Mouse (Mus musculus) spleen, postnatal 14 days (tissue): ENCODE data around the gene Ptn.

Source experiments
- DNase-seq, 2 experiments: peaks; one replicate each; pipeline ENCODE4 v3.0.0; 2021 to 2022; ENCODE audit warnings: low spot score in 2 of 2

The Ptn gene

GRCm38 (mm10) chr6:36815992-36816391 is 6.0 kb upstream of the Ptn start:
- DNase-seq: no peak

DNA sequence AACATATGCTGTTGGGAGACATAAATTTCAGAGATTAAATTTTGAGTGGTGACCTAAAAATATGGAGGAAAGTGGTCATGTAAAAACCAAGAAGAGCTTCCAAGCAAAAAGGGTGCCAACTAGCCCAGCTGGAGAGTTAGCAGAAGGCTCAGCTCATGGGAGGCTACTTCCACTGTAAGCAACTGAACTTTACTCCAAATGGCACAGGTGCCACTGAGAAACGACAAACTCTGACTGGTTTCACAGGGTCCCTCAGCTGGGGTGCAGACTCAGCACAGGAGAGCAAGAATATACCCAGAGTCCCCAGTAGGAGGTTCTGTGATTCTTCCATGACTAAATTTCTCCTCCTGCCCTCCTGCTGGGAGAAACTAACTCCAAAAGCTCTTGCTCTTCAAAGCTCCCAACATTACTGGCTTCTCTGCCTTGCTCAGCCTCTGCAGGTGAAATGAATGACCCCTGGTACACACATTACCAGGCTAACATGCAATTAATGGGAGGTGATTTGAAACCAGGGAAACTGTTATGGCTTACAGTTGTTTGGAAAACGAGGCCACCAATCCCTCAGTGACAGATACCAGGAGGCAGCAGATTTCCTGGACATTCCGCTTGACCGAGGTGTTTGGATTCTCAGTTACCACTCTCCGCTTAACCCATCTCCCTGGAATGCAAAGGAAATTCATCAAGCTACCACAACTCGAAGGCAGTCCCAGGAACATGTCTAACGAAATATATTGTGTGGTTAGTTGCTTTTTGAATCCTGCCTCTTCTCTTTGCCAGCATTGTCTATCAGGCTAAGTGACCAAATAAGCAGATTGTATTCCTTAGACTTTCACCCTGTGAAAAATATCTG is 2.9 kb upstream of the Ptn start:
- DNase-seq: no peak

GRCm38 (mm10) chr6:36810448-36810847 is 428 bp upstream of the Ptn start:
- no peak for DNase-seq

- DNase-seq: no peak
Observed at GRCm38 (mm10) chr6:36809311-36809726, 701 bp downstream of the Ptn start.

- no peak for DNase-seq
Observed at GRCm38 (mm10) chr6:36808306-36809058, 1.5 kb downstream of the Ptn start.

DNA sequence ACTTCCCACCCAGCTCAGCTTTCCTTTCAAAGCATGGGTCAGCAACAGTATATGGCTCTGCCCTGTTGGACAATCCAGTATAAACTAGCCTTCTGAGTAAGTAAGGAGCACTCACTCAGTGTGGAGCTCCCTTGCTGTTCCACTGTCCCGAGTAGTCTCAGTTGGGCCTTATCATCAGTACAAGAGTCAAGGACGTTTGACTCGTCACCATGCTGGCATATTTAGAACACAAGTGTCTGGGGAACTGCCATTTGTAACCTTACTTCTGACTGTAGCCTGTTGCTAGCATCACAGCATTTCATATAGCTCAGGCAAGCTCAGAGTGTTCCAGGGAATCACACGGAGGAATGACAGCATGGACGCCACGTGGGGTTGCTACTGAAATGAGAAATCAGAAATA is 3.1 kb downstream of the Ptn start:
- no peak for DNase-seq

DNA sequence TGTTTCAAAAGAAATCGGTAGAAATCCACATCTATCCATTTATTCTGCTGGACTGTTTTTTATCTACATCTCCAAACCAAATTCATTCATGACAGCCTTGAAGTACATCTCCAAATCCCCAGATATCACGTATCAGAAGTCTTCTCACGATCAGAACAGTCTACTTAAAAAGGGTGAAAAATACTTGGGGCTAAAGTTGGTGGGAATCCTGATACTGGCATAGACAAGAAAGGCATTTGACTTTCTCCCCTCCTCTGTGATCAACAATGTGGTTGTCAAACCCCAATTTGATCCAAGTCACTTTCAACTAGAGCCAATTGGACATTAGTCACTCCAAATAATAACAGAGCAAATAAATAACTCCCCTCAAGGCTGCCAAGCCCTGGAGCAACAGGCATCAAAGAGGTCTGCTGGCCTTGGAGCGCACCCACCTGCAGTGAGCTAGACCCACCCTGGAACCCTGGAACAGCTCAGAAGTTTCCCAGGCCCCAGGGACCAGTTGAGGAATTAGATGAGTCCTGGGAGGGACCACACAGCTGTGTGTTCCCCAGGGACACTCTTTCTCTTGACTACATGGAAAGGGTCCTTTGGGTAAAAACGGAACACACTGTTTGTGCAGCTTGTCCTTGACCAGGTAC is 9.6 kb downstream of the Ptn start:
- DNase-seq: no peak

DNA sequence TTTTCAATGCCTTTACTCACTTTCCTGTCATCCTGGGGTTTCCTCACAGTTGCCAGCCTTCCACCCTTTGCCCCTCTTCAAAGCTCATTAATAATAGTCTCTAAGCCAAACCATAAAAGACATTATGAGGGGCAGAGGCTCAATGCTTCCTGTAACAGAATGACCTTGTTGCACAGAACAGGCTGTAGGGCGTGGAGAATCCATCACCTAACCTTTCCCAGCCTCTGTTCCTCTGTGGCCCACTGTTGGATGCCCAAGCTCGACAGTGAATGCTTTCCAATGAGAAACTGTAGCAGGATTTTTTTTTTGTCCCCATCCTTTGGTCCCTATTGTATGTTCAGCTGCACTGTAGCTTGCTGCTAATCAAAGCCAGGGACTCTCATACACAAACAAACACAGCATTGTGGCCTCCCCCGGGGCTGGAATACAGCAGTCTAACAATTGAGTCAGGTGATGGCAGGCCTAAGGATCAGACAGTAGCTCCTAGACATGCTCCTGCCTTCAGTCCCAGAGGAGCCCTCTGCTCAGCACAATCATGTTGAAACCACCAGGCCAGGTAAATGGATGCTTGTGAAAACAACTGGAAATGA is 12.9 kb downstream of the Ptn start:
- no peak for DNase-seq

- no peak for DNase-seq
Observed at GRCm38 (mm10) chr6:36794535-36794934, 15.5 kb downstream of the Ptn start.

DNA sequence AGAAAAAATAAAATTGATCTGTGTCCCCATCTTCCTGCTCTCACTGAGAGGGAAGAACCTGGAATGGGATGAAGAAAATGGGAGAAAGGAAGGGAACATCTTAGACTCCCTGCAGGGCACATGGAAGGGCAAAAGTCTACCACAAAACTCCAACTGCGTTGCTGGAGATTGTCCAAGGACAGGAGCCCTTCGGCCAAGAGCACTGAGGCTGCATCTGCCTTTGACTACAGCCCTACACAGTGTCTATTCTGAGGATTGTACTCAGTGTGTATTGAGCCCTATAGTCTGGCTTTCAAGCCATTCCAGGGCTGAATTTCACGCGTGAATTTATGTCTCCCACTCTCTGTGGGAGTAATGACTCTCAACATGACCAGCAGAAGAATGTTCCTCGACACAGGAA is 16.2 kb downstream of the Ptn start:
- DNase-seq: no peak

- no peak for DNase-seq
Observed at GRCm38 (mm10) chr6:36789261-36789660, 20.8 kb downstream of the Ptn start.

GRCm38 (mm10) chr6:36788576-36789191 is 21.3 kb downstream of the Ptn start:
- no peak for DNase-seq

DNA sequence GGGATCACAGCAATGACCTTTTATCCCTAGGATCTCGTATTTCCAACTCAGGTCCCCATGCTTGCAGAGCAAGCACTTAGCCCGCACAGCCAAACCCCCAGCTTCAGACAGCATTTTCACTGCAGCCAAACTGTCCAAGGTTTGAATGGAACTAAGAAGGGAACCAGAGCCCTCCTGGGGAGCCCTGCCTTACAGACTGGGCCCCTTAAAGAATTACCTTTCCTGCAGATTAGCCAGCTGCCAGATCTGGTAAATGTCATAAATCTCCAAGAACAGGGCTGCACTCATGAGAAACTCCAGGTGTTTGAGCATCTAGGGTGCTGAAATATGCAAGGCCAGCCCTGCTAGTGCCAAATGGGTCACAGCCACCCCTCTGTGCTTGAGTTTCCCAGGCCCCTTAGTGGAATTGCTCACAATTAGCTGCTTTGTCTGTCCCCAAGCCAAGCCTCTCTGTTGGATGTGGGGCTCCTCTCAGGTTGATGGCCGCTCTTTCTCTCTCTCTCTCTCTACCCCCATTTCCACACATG is 25.3 kb downstream of the Ptn start:
- no peak for DNase-seq

DNA sequence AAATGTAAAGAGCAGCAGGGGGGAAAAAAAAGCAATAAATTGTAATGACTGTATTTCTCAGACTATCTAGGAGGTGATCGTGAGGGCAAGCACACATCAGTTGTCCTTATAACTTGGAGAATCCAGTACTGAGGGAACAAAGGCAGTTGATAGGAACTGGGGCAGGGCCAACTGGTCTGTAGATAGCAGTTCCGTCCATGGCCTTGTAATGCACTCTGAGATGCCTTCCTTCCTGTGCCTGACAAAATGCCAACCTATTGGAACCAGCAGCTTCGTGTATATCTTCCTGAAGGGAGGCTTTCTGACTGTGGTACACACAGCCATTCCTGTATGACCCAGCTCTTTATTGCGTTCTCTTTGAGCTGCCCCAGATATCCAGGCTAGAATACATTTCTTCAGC is 27.5 kb downstream of the Ptn start:
- DNase-seq: no peak

GRCm38 (mm10) chr6:36777567-36778337 is 32.3 kb downstream of the Ptn start:
- DNase-seq: no peak

DNA sequence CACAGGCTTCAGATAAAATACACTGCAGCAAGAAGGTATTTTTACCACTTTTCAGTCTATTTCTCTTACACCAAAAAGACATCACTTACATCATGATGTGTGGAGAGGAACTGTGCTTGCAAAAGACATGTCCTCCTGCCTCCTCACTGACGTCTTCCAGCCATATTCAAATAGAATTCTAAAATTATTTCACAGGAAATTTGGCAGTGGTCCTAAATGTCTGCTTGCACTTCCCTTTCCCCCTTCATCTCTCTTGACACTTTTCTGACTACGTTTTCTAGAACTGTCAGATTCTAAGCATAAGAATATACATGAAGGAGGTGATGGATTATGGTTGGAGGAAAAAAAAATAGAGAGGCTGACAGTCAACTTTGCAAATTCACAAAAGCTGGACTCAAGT is 33.0 kb downstream of the Ptn start:
- no peak for DNase-seq

- DNase-seq: no peak
Observed at GRCm38 (mm10) chr6:36775647-36776360, 34.2 kb downstream of the Ptn start.

DNA sequence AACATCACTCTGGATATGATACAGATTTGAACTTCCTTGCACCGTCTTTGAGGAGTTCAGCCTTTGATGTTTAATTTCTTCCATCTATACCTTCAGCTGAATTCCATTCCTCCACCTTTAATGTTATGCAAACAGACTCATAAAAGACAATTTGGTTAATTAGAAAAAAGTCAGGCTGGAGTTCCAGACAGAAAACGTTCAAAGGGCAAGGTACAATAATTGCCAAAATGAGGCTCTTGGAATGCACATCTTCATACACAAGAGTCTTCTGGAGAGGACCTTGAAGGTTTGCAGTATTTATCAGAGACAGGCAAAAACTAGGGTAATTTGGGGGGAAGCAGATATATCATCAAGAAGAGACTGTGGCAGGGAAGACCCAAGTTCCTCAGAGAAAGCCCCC is 37.5 kb downstream of the Ptn start:
- no peak for DNase-seq

- DNase-seq: no peak
Observed at GRCm38 (mm10) chr6:36769012-36769411, 41.0 kb downstream of the Ptn start.

DNA sequence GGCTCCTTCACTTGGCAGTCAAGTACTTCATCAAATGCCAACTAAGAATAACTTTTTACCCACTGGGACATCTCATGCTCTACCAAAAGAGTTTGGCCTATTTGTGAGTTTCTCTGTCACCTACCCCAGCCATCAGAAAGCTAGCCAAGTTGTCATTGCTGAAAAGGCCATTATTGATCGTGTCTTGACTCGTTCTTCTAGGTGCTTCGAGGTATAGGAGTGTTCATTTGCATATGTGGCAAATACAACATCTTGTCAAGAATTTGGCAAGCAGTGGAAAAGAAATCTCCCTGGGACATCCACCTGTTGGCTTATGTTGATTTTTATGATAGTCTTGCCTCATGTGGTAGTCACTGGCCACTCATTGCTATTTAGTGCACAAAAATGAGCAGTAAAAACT is 43.1 kb downstream of the Ptn start:
- no peak for DNase-seq
